Mouse (Mus musculus) embryonic stem cell, embryonic (primary cell): Measurements from ENCODE around the gene Olfr1254.

Experiments used
- CTCF ChIA-PET, 4 experiments: fragments of 300-600 bp in 2 of 4; fragments of 350-600 bp in 2 of 4; sonication (Branson Sonifier 250); formaldehyde crosslinking; loops; one replicate each; lab custom pipeline; 2022; ENCODE audit warnings: inconsistent platforms in 2 of 4; lab: Charles Lee
- POLR2A ChIA-PET, 4 experiments: fragments of 300-600 bp in 2 of 4; fragments of 350-600 bp in 2 of 4; sonication (Branson Sonifier 250); formaldehyde crosslinking; loops; one replicate each; lab custom pipeline; 2022; ENCODE audit warnings: antibody characterized with exemption in 4 of 4, inconsistent platforms in 1 of 4; lab: Charles Lee

The Olfr1254 gene

DNA sequence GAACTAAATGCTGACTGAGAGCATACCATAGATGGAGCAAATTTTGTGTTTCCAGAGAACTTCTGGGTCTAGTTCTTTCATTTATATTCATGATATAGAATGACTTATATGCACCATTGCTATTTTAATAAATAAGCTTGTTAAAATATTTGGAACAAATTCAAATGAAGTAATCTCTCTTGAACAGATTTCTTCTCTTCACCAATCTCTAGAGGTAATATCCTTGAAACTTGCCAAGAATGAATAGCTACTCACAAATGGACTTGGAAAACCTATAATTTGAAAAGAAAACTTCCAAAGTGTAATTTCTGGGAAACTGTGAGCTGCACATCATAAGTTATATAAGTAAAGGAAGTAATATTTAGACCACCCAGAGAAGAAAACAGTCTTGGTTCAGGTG, at the start of gene Olfr1254:
TSS of gene Olfr1254 (minus strand) at position 101 of the 400 bp plus-strand sequence.
- POLR2A ChIA-PET, result no interaction called here

DNA sequence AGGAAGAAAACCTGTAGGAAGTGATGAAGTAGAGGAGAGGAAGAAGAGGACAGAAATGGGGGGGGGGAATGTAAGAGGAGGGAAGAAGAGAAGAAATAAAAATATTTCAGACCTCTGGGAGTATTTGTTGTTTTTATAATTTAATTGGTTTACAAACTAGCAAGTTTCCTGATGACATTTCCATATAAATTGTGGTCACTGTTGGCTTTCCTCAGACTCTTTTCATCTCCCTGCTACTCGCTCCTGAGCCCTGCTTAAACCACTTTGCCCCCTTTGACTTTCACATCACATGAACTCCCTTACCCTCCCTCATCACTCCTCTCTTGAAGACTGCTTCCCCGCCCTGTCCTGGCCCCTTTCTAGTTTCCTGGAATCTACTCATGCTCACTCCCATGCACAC, 48.0 kb upstream of the Olfr1254 start, which contains the start of gene Olfr1256:
TSS of gene Olfr1256 (minus strand) at position 101 of the 400 bp plus-strand sequence.
- CTCF ChIA-PET, result no interaction called here
- POLR2A ChIA-PET, result no interaction called here

More for the DNA sequence above, at the start of gene Olfr1254:
- CTCF ChIA-PET, result no interaction called here

DNA sequence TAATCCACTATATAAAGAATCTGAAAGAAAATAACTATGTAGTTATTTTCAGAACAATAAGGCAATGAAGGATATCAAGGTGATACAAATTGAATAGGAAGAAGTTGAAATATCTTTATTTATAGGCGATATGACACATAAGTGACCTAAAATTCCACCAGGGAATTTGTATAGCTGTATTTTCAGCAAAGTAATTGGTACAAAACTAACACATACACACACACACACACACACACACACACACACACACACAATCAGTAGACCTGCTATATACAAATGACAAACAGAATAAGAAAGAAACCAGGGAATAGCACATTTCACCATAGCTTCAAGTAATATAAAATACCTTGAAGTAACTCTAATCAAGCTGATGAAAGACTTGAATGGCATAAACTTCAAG, 26.8 kb upstream of the Olfr1254 start:
- CTCF ChIA-PET, result no interaction called here
- POLR2A ChIA-PET, result no interaction called here

DNA sequence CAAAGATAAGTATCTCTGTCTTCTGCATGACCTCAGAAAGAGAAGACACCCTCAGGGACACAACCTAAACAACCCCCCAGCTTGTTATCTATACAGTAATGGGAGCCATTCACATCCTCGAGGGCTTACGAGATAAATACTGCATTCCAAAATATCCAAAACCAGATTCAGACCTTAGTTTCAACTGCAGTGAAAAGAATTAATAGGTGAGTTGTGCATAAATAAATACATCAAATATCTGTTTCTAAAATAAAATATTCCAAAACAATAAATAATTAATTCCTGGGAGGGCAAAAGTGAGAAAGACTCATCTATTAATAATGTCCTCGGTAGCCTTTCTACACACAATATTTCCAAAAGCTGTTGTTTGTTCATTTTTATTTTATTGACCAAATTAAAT, 18.3 kb upstream of the Olfr1254 start, which contains the start of gene Olfr1255:
TSS of gene Olfr1255 (plus strand) at position 301 of the 400 bp plus-strand sequence.
- CTCF ChIA-PET, result no interaction called here

DNA sequence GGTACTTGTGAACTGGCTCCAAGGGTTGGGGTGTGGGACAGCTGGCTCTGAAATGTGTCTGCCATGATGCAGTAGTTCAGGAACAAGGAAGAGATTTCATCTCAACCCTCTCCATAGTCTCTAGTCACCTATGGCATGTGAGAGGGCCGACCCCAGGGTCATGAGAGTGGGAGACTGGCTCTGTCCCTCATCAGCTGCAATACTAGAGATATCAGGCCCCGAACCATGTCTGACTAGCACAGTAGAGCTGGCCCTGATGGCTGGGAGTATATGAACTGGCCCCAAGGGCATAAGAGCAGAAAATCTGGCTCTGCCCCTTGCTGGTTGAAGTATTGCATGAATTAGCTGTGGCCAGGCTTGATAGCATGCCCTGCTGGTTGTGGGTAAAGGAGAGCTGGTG, 17.3 kb upstream of the Olfr1254 start:
- ChIA-PET CTCF (no interaction called here), POLR2A (interaction anchor here in 1 of 4 experiments (0.5 kb wide), 1 partner anchor 1416 kb away, joined by 6 read pairs; no protein-coding TSS in a partner anchor)

More for the DNA sequence above, 18.3 kb upstream of the Olfr1254 start, which contains the start of gene Olfr1255:
- POLR2A ChIA-PET, result no interaction called here

DNA sequence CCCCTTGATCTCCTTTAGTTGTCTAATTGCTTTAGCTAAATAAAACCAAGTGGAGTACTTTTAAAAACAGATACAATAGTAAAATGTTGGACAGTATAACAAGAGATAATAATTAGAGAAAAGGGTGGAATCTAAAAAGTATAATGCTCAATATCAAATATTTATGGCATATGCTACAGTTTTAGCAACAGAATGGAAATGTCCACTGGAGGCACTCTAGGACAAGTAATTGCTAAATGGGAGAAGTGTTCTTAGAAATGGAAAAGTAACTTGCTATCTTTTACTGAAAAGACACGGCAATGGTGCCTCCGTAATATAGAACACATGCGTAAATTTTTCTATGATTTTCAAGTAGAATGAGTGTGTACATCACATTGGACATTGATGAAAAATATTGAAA, 6.2 kb upstream of the Olfr1254 start:
- CTCF ChIA-PET, result no interaction called here

DNA sequence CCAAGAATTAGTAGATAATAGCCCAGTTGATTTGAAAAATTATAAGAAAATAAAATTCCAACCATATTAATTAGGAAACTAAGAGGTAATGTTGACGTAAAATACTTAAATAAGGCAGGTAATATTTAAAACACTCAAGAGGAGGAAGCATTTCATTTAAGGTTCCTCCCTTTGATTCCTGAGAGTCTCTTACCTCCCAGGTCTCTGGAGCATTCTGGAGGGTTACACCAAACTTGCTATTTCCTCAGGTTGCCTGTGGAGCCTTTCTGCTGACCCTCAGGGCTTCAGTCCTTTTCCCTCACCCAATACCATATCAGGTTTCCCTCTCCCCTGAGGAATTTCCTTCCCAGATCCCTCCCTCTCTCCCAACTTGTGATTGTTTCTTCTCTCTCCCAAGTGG, 36.4 kb downstream of the Olfr1254 start, which contains the start of gene Olfr1253:
TSS of gene Olfr1253 (minus strand) at position 101 of the 400 bp plus-strand sequence.
- ChIA-PET CTCF (no interaction called here), POLR2A (no interaction called here)

More for the DNA sequence above, 6.2 kb upstream of the Olfr1254 start:
- POLR2A ChIA-PET, result no interaction called here
